Mouse (Mus musculus) liver, adult 2 months (tissue): ENCODE results near the gene Prdx2.

ENCODE experiments used
- CTCF ChIP-seq: fragments of 200-500 bp; IDR thresholded peaks from 2 replicates; pipeline ENCODE4 v1.5.1; 2011; ENCODE audit warnings: low read depth, low read length, control low read depth
- POLR2A ChIP-seq: fragments of 200-500 bp; IDR thresholded peaks from 2 replicates; pipeline ENCODE4 v1.6.1; 2011; ENCODE audit warnings: low read length, control low read depth; ENCODE audit not compliant: insufficient read depth; ENCODE audit errors: extremely low read depth

DNA sequence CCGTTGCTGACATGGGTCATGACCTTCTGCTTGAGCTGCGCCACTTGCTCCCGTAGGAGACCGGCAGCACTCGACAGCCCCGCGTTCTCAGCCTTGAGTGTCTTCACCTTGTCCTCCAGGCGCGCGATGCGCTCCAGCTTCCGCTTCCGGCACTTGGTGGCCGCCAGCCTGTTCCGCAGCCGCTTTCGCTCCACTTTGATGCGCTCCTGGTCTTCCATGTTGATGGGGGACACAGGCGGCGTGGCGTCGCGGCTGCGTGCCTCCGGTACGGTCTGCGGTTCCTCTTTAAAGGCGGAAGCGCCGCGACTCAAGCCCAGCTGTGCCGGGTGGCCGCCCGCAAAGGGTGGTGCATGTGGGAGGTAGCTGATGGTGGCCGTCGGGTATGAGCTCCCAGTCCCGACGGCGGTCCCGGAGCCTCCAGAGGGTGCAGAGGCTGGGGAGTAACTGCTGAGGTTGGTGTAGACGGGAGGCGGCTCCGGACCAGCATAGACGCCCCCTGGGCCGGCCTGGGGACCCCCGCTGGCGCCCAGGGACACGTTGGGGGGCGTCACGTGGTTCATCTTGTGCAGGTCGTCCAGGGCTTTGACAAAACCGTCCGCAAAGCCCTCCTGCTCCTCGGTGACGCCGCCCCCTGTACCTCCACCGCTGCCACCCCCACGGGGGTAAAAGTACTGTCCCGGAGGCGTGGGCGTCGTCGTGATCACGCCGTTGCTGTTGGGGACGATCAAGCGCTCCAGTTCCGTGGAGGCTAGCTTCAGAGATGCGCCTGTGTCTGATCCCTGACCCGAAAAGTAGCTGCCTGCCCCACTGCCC lies 8.3 kb downstream of the Prdx2 start:
- TF ChIP-seq POLR2A (no peak), CTCF (no peak)
